In genomic region chr6:99491979-99492544, GRCm38 (mm10) we compare ENCODE assay signal across 29 mouse cellular contexts. TPM values are rescaled to one million over a fixed set of nuclear protein-coding genes. Genes with fewer than 3 reads are reported as not detected.
DNase-seq lines count a peak whose midpoint lies in the region; ATAC-seq and TF ChIP-seq lines count a peak whose summit lies in the region.
"Had no signal": no experiment of that assay in that cellular context is flagged by ENCODE, and none has a peak within 500 bp of the region (broad histone marks: within the 10 kb centered on the region; RNA-seq: fewer than 3 reads in every experiment).

No protein-coding gene starts in this region.

- no peaks in the 10 kb centered on the region for H3K27me3 ChIP-seq in kidney, embryonic 15.5 days
- no peaks in the 10 kb centered on the region for H3K27me3 ChIP-seq in kidney, adult 2 months (replicated peaks; ENCODE audit: control insufficient read depth, insufficient read depth, low read length)
- H3K27me3 ChIP-seq in liver, embryonic 16.5 days (ENCODE audit: control insufficient read depth, insufficient read depth, low read depth, low read length): no peaks in the 10 kb centered on the region
- H3K27me3 ChIP-seq in liver, embryonic 11.5 days (replicated peaks; ENCODE audit: control insufficient read depth, insufficient read depth, low read length): no peaks in the 10 kb centered on the region
- H3K27me3 ChIP-seq: embryonic facial prominence, embryonic 13.5 days; forebrain, embryonic 12.5 days; forebrain, embryonic 15.5 days; heart, embryonic 13.5 days had no signal

- no peak overlapping the region for H3K9ac ChIP-seq in kidney, embryonic 15.5 days
- H3K9ac ChIP-seq in liver, embryonic 16.5 days (ENCODE audit: low read depth, low read length): no peak overlapping the region
- H3K9ac ChIP-seq in liver, embryonic 11.5 days (ENCODE audit: low read depth, low read length): no peak overlapping the region
- H3K9ac ChIP-seq: embryonic facial prominence, embryonic 13.5 days; forebrain, embryonic 12.5 days; forebrain, embryonic 15.5 days; hindbrain, embryonic 14.5 days had no signal

- WGBS in kidney, embryonic 15.5 days: 62% methylated on average over 6 of the region's 6 CpGs
- 54% methylated on average over 6 of the region's 6 CpGs for WGBS in kidney, adult 2 months
- 46% methylated on average over 6 of the region's 6 CpGs for WGBS in liver, embryonic 16.5 days (ENCODE audit: insufficient replicate concordance)
- WGBS in liver, embryonic 11.5 days: 63% methylated on average over 6 of the region's 6 CpGs

- no peak for TF ChIP-seq POLR2A in kidney, adult 2 months (IDR thresholded peaks at IDR 0.05; ENCODE audit: low read depth, low read length)

- H3K4me3 ChIP-seq in kidney, embryonic 15.5 days (replicated peaks): no peak overlapping the region
- no peak overlapping the region for H3K4me3 ChIP-seq in kidney, adult 2 months (ENCODE audit: insufficient read depth, low read depth, low read length)
- H3K4me3 ChIP-seq in layer of hippocampus, adult 2 months: no peak overlapping the region
- no peak overlapping the region for H3K4me3 ChIP-seq in liver, embryonic 16.5 days (ENCODE audit: low read depth, low read length)
- H3K4me3 ChIP-seq in liver, embryonic 11.5 days (ENCODE audit: low read depth, low read length): no peak overlapping the region
- H3K4me3 ChIP-seq: embryonic facial prominence, embryonic 10.5 days; embryonic facial prominence, embryonic 13.5 days; erythroblast, embryonic 14.5 days; forebrain, embryonic 12.5 days; forebrain, embryonic 15.5 days; heart, embryonic 10.5 days; heart, embryonic 13.5 days had no signal

- ATAC-seq in kidney, embryonic 15.5 days (replicated peaks; ENCODE audit: low FRiP score): peak; percentile 54
- ATAC-seq in liver, embryonic 16.5 days (ENCODE audit: low read depth): peak; percentile 45; the same call in 1 of the 2 replicates
- no peak for ATAC-seq in liver, embryonic 11.5 days (replicated peaks; ENCODE audit: low FRiP score)
- ATAC-seq: activated CD4-positive, CD25-positive, alpha-beta regulatory T cell, adult 4 months; CD4-positive, CD25-positive, alpha-beta regulatory T cell, adult 4 months; forebrain, embryonic 15.5 days had no signal

- TF ChIP-seq CTCF in kidney, adult 2 months (conservative IDR thresholded peaks at IDR 0.05; ENCODE audit: insufficient read depth, insufficient read length, low read depth, low read length): no peak
- no peak for TF ChIP-seq CTCF in layer of hippocampus, adult 2 months (conservative IDR thresholded peaks at IDR 0.05)

- H3K9me3 ChIP-seq in kidney, embryonic 15.5 days (replicated peaks): no peaks in the 10 kb centered on the region
- H3K9me3 ChIP-seq in liver, embryonic 16.5 days (replicated peaks; ENCODE audit: control insufficient read depth, low read length): no peaks in the 10 kb centered on the region
- H3K9me3 ChIP-seq in liver, embryonic 11.5 days (ENCODE audit: control insufficient read depth, low read length): no peaks in the 10 kb centered on the region
- H3K9me3 ChIP-seq: embryonic facial prominence, embryonic 10.5 days; embryonic facial prominence, embryonic 13.5 days; forebrain, embryonic 12.5 days; forebrain, embryonic 15.5 days; heart, embryonic 10.5 days; heart, embryonic 13.5 days had no signal

- H3K27ac ChIP-seq in kidney, embryonic 15.5 days: peak overlapping the region; percentile 56
- H3K27ac ChIP-seq in kidney, adult 2 months (ENCODE audit: insufficient read depth, low read depth, low read length): no peak overlapping the region
- peak overlapping the region; percentile 39; the same call in 1 of the 2 replicates for H3K27ac ChIP-seq in layer of hippocampus, adult 2 months
- H3K27ac ChIP-seq in liver, embryonic 16.5 days (ENCODE audit: low read length): peak overlapping the region; percentile 15; the same call in 1 of the 2 replicates
- H3K27ac ChIP-seq in liver, embryonic 11.5 days (ENCODE audit: low read depth, low read length): no peak overlapping the region
- H3K27ac ChIP-seq: embryonic facial prominence, embryonic 10.5 days; embryonic facial prominence, embryonic 13.5 days; forebrain, embryonic 12.5 days; forebrain, embryonic 15.5 days; heart, embryonic 10.5 days; heart, embryonic 13.5 days; hindbrain, embryonic 14.5 days had no signal

- peaks cover 55% of the 10 kb centered on the region for H3K4me1 ChIP-seq in kidney, embryonic 15.5 days
- H3K4me1 ChIP-seq in kidney, adult 2 months (ENCODE audit: control insufficient read depth, insufficient read depth, low read length): 0 out of 2 replicates have a peak, but pooled peaks cover 6% of the 10 kb centered on the region
- H3K4me1 ChIP-seq in liver, embryonic 16.5 days (ENCODE audit: control insufficient read depth, low read depth, low read length): peaks cover 19% of the 10 kb centered on the region
- peaks cover 30% of the 10 kb centered on the region for H3K4me1 ChIP-seq in liver, embryonic 11.5 days (replicated peaks; ENCODE audit: control insufficient read depth, insufficient read depth, low read length)
- H3K4me1 ChIP-seq: forebrain, embryonic 15.5 days had no signal

- no peak overlapping the region for H3K4me2 ChIP-seq in kidney, embryonic 15.5 days
- no peak overlapping the region for H3K4me2 ChIP-seq in liver, embryonic 16.5 days (ENCODE audit: low read depth, low read length)
- no peak overlapping the region for H3K4me2 ChIP-seq in liver, embryonic 11.5 days
- H3K4me2 ChIP-seq: embryonic facial prominence, embryonic 13.5 days; forebrain, embryonic 12.5 days; forebrain, embryonic 15.5 days; heart, embryonic 13.5 days; hindbrain, embryonic 14.5 days had no signal

- no peaks in the 10 kb centered on the region for H3K36me3 ChIP-seq in kidney, embryonic 15.5 days
- no peaks in the 10 kb centered on the region for H3K36me3 ChIP-seq in kidney, adult 2 months (ENCODE audit: control insufficient read depth, insufficient read depth, low read length)
- H3K36me3 ChIP-seq in liver, embryonic 16.5 days (ENCODE audit: control insufficient read depth, insufficient read depth): no peaks in the 10 kb centered on the region
- no peaks in the 10 kb centered on the region; the same call in 1 of the 2 replicates for H3K36me3 ChIP-seq in liver, embryonic 11.5 days (ENCODE audit: control insufficient read depth, insufficient read depth, low read length)
- H3K36me3 ChIP-seq: embryonic facial prominence, embryonic 10.5 days; embryonic facial prominence, embryonic 13.5 days; forebrain, embryonic 12.5 days; forebrain, embryonic 15.5 days; heart, embryonic 10.5 days; heart, embryonic 13.5 days had no signal

- no peak for DNase-seq in kidney, adult 2 months
- DNase-seq in layer of hippocampus, adult 2 months (ENCODE audit: low spot score in 2 of 2): no peak
- DNase-seq in layer of hippocampus, adult 18-20 months (ENCODE audit: low spot score in 2 of 2): no peak
- DNase-seq in liver, embryonic 11.5 days (ENCODE audit: low spot score): no peak
- DNase-seq in yolk sac, embryonic 10.5 days (ENCODE audit: low spot score): peak; percentile 59
- no peak for DNase-seq in heart, adult 9 months (ENCODE audit: low spot score in 2 of 2)
- DNase-seq: adrenal gland, adult 8-10 months; adrenal gland, postnatal 25 days; cerebellum, adult 11-12 months; cerebellum, adult 8-10 months; cerebellum, postnatal 10 days; cerebellum, postnatal 36 days; embryo, embryonic 11 days; gastrocnemius, postnatal 14 days; heart, adult 18-20 months; heart, postnatal 14 days; heart, postnatal 4 days had no signal

RNA-seq across cellular contexts. Expression of gene Foxp1, which starts 30.5 kb away (rescaled TPM):
- polyA plus RNA-seq in kidney, embryonic 15.5 days (2015; fragmentation: Nextera tagmentation; extraction: Ambion mirVana): 50.2 and 55.0 TPM in 2 replicates
- 28.2 and 32.8 TPM in 2 replicates for polyA plus RNA-seq in kidney, adult 2 months (2012; rRNA removed)
- 10 to 100 TPM; 88.5 to 93.5 TPM for total RNA-seq in layer of hippocampus, adult 2 months (2021)
- total RNA-seq in layer of hippocampus, adult 18-20 months (2021): 100 to 1,000 TPM in 1 of 2 experiments, 10 to 100 TPM in 1; 94.3 to 100 TPM
- polyA plus RNA-seq in liver, embryonic 16.5 days (2015; fragmentation: Nextera tagmentation; extraction: Ambion mirVana): 12.3 and 13.6 TPM in 2 replicates
- 62.1 and 67.8 TPM in 2 replicates for polyA plus RNA-seq in liver, embryonic 11.5 days (2014; fragmentation: Nextera tagmentation; extraction: Ambion mirVana)

Comparison
In these comparisons a context has a peak if more than half of its experiments do, and no peak if none do; other contexts are left out.
1. H3K27ac ChIP-seq: peak in kidney, embryonic 15.5 days (single experiment), layer of hippocampus, adult 2 months (single experiment) and liver, embryonic 16.5 days (single experiment); none in kidney, adult 2 months (single experiment) and liver, embryonic 11.5 days (single experiment).